Mouse (Mus musculus) heart, embryonic 15.5 days (tissue): Measurements from ENCODE around the gene Dctpp1. TPM values are rescaled to one million over a fixed set of nuclear protein-coding genes. Genes with fewer than 3 reads are reported as not detected.

ENCODE experiments used
- ATAC-seq: fragments of 200-750 bp; cut with Nextera tagmentation; replicated peaks from 2 replicates; pipeline ENCODE4 v1.8.0; 2017; ENCODE audit warnings: low read depth, moderate TSS enrichment; ENCODE audit not compliant: insufficient number of reproducible peaks, insufficient read depth, low FRiP score
- H3K27ac ChIP-seq: fragments of 300-500 bp; sonication (generic); 2 replicates; pipeline ENCODE4 v1.5.1; 2015; ENCODE audit warnings: mild to moderate bottlenecking, inconsistent platforms
- H3K27me3 ChIP-seq: fragments of 300-500 bp; sonication (generic); 2 replicates; pipeline ENCODE4 v1.6.1; 2015; ENCODE audit warnings: inconsistent platforms
- H3K36me3 ChIP-seq: fragments of 300-500 bp; sonication (generic); 2 replicates; pipeline ENCODE4 v1.6.1; 2015; ENCODE audit warnings: mild to moderate bottlenecking, inconsistent platforms
- H3K4me1 ChIP-seq: fragments of 300-500 bp; sonication (generic); replicated peaks from 2 replicates; pipeline ENCODE4 v1.6.1; 2015; ENCODE audit warnings: inconsistent platforms
- H3K4me2 ChIP-seq: fragments of 300-500 bp; sonication (generic); 2 replicates; pipeline ENCODE4 v1.6.1; 2015; ENCODE audit warnings: inconsistent platforms, mild to moderate bottlenecking, moderate library complexity
- H3K4me3 ChIP-seq: fragments of 300-500 bp; sonication (generic); 2 replicates; pipeline ENCODE4 v1.5.1; 2015; ENCODE audit warnings: mild to moderate bottlenecking, inconsistent platforms
- H3K9ac ChIP-seq: fragments of 300-500 bp; sonication (generic); 2 replicates; pipeline ENCODE4 v1.6.1; 2015; ENCODE audit warnings: mild to moderate bottlenecking, inconsistent platforms
- H3K9me3 ChIP-seq: fragments of 300-500 bp; sonication (generic); replicated peaks from 2 replicates; pipeline ENCODE4 v1.6.1; 2016; ENCODE audit warnings: inconsistent platforms
- WGBS: fragments of 180-500 bp; shearing (Covaris S2); methylation state at CpG from one replicate; pipeline ENCODE4 v1.1.7; 2015; ENCODE audit warnings: mixed read lengths; 5-methylcytosine and 5-hydroxymethylcytosine counted together
- polyA plus RNA-seq: library from polyadenylated mRNA; unstranded; fragments of >200 nt; fragmentation: Nextera tagmentation; extraction: Ambion mirVana; gene quantifications from 2 replicates; pipeline ENCODE4 v1.2.1, GENCODE M21; 2015

Gene Dctpp1
- polyA plus RNA-seq, 1 experiment from 2014 or later: 135 TPM

- Histone ChIP-seq H3K4me2 (peak overlapping the region; percentile 96), H3K9me3 (no peaks in the 10 kb centered on the region), H3K27me3 (no peaks in the 10 kb centered on the region), H3K4me3 (peak overlapping the region; percentile 70), H3K27ac (peak overlapping the region; percentile 94), H3K36me3 (peaks cover 11% of the 10 kb centered on the region), H3K4me1 (peaks cover 25% of the 10 kb centered on the region), H3K9ac (peak overlapping the region; percentile 84)
- 11% methylated on average over 31 of the region's 33 CpGs for WGBS
- ATAC-seq: peak; percentile 76
Measured at GRCm38 (mm10) chr7:127244658-127245510, 15.6 kb downstream of the Dctpp1 start.

GRCm38 (mm10) chr7:127243870-127244657, 16.4 kb downstream of the Dctpp1 start, which contains the start of gene Zfp771:
Gene Zfp771, plus strand, starts transcription at chr7:127244274.
- H3K36me3 ChIP-seq: peaks cover 6% of the 10 kb centered on the region; the same call in 1 of the 2 replicates
- peak within 1 kb of the TSS; percentile 96 for H3K4me2 ChIP-seq
- peak within 1 kb of the TSS; percentile 84 for H3K9ac ChIP-seq
- H3K27ac ChIP-seq: peak within 1 kb of the TSS; percentile 94
- no peaks in the 10 kb centered on the region for H3K9me3 ChIP-seq
- H3K4me1 ChIP-seq: peaks cover 25% of the 10 kb centered on the region
- peak within 1 kb of the TSS; percentile 70 for H3K4me3 ChIP-seq
- H3K27me3 ChIP-seq: no peaks in the 10 kb centered on the region
- WGBS: 1% methylated on average over 54 of the region's 56 CpGs
- ATAC-seq: peak; percentile 97

- Histone ChIP-seq H3K4me2 (peak overlapping the region; percentile 96), H3K27ac (peak overlapping the region; percentile 94), H3K27me3 (no peaks in the 10 kb centered on the region), H3K9me3 (no peaks in the 10 kb centered on the region), H3K4me3 (peak overlapping the region; percentile 70), H3K4me1 (peaks cover 25% of the 10 kb centered on the region), H3K9ac (peak overlapping the region; percentile 84), H3K36me3 (peaks cover 8% of the 10 kb centered on the region; the same call in 1 of the 2 replicates)
- 43% methylated on average over 2 of the region's 2 CpGs for WGBS
- ATAC-seq: no peak
Measured at GRCm38 (mm10) chr7:127243361-127243867, 17.1 kb downstream of the Dctpp1 start.

DNA sequence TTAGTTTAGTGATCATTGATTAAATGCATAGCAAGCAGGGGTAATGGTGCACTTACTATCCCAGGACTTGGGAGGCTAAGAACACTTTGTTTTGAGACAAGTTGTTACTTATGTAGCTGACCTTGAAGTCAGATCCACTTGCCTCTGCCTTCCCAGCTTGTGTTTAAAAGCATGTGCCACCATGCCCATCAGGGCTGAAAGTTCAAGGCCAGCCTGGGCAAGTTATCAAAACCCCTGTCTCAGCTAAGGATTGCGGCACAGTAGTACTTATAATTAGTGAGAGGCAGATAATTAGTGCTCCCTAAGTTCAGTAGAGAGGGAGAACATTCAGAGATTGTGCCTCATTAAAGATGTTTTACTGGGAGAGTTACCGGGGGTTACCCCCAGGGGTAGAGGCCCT, 25.7 kb downstream of the Dctpp1 start:
- no peak overlapping the region for H3K4me3 ChIP-seq
- H3K27ac ChIP-seq: no peak overlapping the region
- H3K9me3 ChIP-seq: no peaks in the 10 kb centered on the region
- H3K36me3 ChIP-seq: peaks cover 43% of the 10 kb centered on the region
- H3K4me2 ChIP-seq: no peak overlapping the region
- no peak for ATAC-seq
- H3K4me1 ChIP-seq: peaks cover 35% of the 10 kb centered on the region
- no peak overlapping the region for H3K9ac ChIP-seq
- WGBS: 99% methylated on average over 2 of the region's 2 CpGs
- H3K27me3 ChIP-seq: no peaks in the 10 kb centered on the region

DNA sequence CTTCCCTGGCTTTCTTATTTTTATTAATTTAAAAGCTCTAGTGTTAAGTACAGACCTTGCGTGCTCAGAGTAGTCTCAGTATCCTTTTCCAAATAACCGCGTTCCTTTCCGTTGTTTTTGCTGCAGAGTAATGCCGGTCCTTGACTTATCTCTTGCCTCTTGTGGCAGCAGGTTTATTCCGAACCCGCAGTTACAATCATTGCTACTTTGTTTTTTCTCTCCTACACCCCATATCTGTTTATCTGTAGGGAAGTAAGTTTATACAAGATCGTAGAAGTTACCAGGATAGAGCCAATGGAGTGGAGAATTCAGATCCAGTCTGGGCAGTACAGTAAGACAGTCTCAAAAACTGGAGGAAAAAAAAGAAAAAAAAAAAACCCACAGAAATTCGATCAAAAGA, 26.7 kb downstream of the Dctpp1 start:
- Histone ChIP-seq H3K4me3 (peak overlapping the region; percentile 83), H3K36me3 (peaks cover 43% of the 10 kb centered on the region), H3K27ac (peak overlapping the region; percentile 98), H3K4me2 (peak overlapping the region; percentile 71), H3K9me3 (no peaks in the 10 kb centered on the region), H3K4me1 (peaks cover 38% of the 10 kb centered on the region), H3K9ac (peak overlapping the region; percentile 89), H3K27me3 (no peaks in the 10 kb centered on the region)
- ATAC-seq: no peak
- WGBS: 3% methylated on average over 9 of the region's 9 CpGs

- peak overlapping the region; percentile 89 for H3K9ac ChIP-seq
- H3K27ac ChIP-seq: peak overlapping the region; percentile 98
- under 1% methylated on average over 27 of the region's 27 CpGs for WGBS
- H3K4me3 ChIP-seq: peak overlapping the region; percentile 83
- peak; percentile 20 for ATAC-seq
- peak overlapping the region; percentile 71 for H3K4me2 ChIP-seq
- no peaks in the 10 kb centered on the region for H3K27me3 ChIP-seq
- H3K9me3 ChIP-seq: no peaks in the 10 kb centered on the region
- H3K36me3 ChIP-seq: peaks cover 39% of the 10 kb centered on the region
- peaks cover 38% of the 10 kb centered on the region for H3K4me1 ChIP-seq
Measured at GRCm38 (mm10) chr7:127233368-127233749, 27.1 kb downstream of the Dctpp1 start.

DNA sequence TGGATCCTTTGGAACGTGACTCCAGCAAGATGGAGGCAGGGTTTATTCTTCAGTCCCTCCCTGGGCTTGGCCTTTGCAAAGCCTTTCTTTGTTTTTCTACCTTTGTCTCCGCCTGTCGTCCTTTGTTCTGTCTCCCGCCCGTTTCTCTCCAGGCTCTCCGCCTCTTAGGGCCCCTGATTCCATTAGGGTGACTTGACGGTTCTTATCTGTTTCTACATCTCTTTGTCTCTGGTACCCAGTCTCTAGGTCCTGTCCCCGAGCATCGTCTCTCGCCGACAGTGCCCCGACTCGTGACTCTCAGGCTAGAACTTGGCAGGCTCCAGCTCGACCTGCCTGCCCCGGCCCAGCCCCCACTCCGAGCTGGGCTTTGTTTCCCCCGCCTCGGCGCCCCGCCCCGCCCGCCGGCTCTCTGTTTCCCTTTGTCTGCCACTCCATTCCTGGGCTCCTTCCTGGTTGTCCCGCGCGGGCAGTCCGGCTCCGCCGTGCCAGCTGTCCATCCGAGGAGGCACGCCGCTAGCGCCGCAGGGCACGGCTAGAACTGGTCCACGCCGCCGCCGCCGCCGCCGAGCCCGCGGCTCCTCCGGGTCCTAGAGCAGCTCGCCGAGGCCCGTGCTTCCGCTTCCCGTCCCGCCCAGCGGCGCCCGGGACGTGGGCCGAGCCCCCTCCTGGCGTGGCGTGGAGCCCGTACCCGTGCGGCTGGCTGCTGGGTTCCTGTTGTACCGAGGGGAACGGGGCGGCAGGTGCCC, 27.7 kb downstream of the Dctpp1 start, which contains the start of the genes Zfp553 and Sept1:
Gene Zfp553, plus strand, starts transcription at position 440 of the 746 bp plus-strand sequence.
Gene Sept1, minus strand, starts transcription at position 509 of the 746 bp plus-strand sequence.
- H3K4me3 ChIP-seq: peak within 1 kb of the TSS; percentile 83
- peak; percentile 92 for ATAC-seq
- H3K27ac ChIP-seq: peak within 1 kb of the TSS; percentile 98
- peak within 1 kb of the TSS; percentile 89 for H3K9ac ChIP-seq
- WGBS: under 1% methylated on average over 64 of the region's 64 CpGs
- H3K4me2 ChIP-seq: peak within 1 kb of the TSS; percentile 71
- peaks cover 38% of the 10 kb centered on the region for H3K4me1 ChIP-seq
- H3K27me3 ChIP-seq: no peaks in the 10 kb centered on the region
- H3K36me3 ChIP-seq: peaks cover 33% of the 10 kb centered on the region
- no peaks in the 10 kb centered on the region for H3K9me3 ChIP-seq

DNA sequence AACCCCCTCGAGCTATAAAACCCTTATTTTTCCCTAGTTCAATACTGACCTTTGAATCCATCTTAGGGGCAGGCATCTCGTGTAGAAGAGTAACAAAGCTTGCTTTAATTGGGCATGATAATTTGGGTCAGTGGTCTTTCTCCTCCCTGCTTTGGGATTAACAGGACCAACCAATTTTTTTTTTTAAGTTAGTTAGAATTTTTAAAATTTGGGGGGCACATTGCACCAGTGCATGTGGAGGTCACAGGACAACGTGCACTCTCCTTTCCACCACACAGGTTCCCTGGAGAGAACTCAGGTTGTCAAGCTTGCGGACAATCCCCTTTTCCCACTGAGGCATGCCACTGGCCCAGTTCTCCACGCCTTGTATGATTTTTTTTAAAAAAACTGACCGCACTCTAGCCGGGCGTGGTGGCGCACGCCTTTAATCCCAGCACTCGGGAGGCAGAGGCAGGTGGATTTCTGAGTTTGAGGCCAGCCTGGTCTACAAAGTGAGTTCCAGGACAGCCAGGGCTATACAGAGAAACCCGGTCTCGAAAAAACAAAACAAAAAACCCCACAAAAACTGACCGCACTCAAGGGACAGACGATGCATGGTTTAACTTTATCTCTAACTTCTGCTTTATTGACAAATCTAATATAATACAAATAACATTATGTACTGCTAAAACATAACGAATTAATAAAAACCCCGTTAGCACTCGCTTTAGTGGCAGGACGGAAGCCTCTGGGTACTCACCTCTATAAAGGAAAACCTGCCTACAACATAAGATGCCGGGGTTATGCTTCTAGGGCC, 28.5 kb downstream of the Dctpp1 start:
- H3K4me1 ChIP-seq: peaks cover 38% of the 10 kb centered on the region
- 7% methylated on average over 20 of the region's 20 CpGs for WGBS
- H3K36me3 ChIP-seq: peaks cover 25% of the 10 kb centered on the region
- no peaks in the 10 kb centered on the region for H3K9me3 ChIP-seq
- peak overlapping the region; percentile 83 for H3K4me3 ChIP-seq
- no peaks in the 10 kb centered on the region for H3K27me3 ChIP-seq
- H3K27ac ChIP-seq: peak overlapping the region; percentile 98
- no peak for ATAC-seq
- peak overlapping the region; percentile 89 for H3K9ac ChIP-seq
- H3K4me2 ChIP-seq: peak overlapping the region; percentile 71

DNA sequence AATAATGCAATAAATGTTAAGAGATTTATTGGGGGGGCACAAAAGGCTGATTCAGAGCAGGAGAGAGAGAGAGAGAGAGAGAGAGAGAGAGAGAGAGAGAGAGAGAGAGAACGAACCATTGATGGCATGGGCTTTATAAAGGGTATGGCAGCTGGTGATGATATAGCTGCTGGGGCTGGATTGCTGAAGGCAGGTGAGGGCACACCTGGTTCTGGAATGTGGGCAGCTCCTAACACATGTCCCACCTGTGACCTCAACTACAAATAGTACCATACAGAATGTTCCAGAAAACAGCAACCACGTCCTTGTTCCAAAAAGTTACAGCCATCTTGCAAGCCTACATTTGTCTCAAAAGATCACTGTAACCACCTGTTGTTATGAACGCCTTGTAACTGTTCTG, 29.1 kb downstream of the Dctpp1 start:
- ATAC-seq: no peak
- peak overlapping the region; percentile 83 for H3K4me3 ChIP-seq
- peaks cover 19% of the 10 kb centered on the region for H3K36me3 ChIP-seq
- H3K27ac ChIP-seq: peak overlapping the region; percentile 98; the same call in 1 of the 2 replicates
- 54% methylated on average over 3 of the region's 3 CpGs for WGBS
- peak overlapping the region; percentile 71 for H3K4me2 ChIP-seq
- H3K4me1 ChIP-seq: peaks cover 38% of the 10 kb centered on the region
- H3K9ac ChIP-seq: peak overlapping the region; percentile 89
- H3K9me3 ChIP-seq: no peaks in the 10 kb centered on the region
- H3K27me3 ChIP-seq: no peaks in the 10 kb centered on the region
